Mouse (Mus musculus) gastrocnemius, postnatal 25 days (tissue): ENCODE data around the gene Trappc3l. TPM values are rescaled to one million over a fixed set of nuclear protein-coding genes. Genes with fewer than 3 reads are reported as not detected.

Source experiments
- total RNA-seq, 2 experiments: library from RNA; stranded (reverse); gene quantifications; 1 replicate in 1 of 2; 2 replicates in 1 of 2; pipeline ENCODE4 v1.2.3; 2021

Gene Trappc3l
- total RNA-seq, 2 experiments from 2014 or later: not detected

Other genes starting within 250 kb of the Trappc3l start
- not detected for gene Sult3a1, start 179.9 kb upstream of the Trappc3l start, total RNA-seq
- gene Rsph4a, start 132.5 kb upstream of the Trappc3l start, total RNA-seq: not detected
- 1 to 10 TPM; 5.4 to 6.7 TPM for gene Zup1, start 86.3 kb upstream of the Trappc3l start, total RNA-seq
- gene Rwdd1, start 18.0 kb upstream of the Trappc3l start, total RNA-seq: 100 to 1,000 TPM; 123 to 143 TPM
- gene Calhm4, start 6.7 kb downstream of the Trappc3l start, total RNA-seq: not detected
- under 1 TPM; 0.40 to 0.41 TPM for gene Calhm5, start 58.9 kb downstream of the Trappc3l start, total RNA-seq
- gene Calhm6, start 90.4 kb downstream of the Trappc3l start, total RNA-seq: under 1 TPM in 1 of 2 experiments, not detected in 1; 0.24 TPM
- 1 to 10 TPM; 5.2 to 5.4 TPM for gene Dse, start 170.1 kb downstream of the Trappc3l start, total RNA-seq
- 10 to 100 TPM; 45.0 to 47.0 TPM for gene Tspyl1, start 244.6 kb downstream of the Trappc3l start, total RNA-seq